Mouse (Mus musculus) forebrain, embryonic 13.5 days (tissue): Measurements from ENCODE around the gene Fam187b. TPM values are rescaled to one million over a fixed set of nuclear protein-coding genes. Genes with fewer than 3 reads are reported as not detected.

Source experiments
- ATAC-seq: fragments of 200-750 bp; cut with Nextera tagmentation; 2 replicates; pipeline ENCODE4 v1.8.0; 2017
- H3K27ac ChIP-seq: fragments of 300-500 bp; sonication (generic); 2 replicates; pipeline ENCODE4 v1.5.1; 2015; ENCODE audit warnings: inconsistent platforms, mild to moderate bottlenecking, moderate library complexity
- H3K27me3 ChIP-seq: fragments of 300-500 bp; sonication (generic); 2 replicates; pipeline ENCODE4 v1.6.1; 2015; ENCODE audit warnings: mild to moderate bottlenecking, inconsistent platforms
- H3K36me3 ChIP-seq: fragments of 300-500 bp; sonication (generic); 2 replicates; pipeline ENCODE4 v1.6.1; 2015; ENCODE audit warnings: mild to moderate bottlenecking, inconsistent platforms; ENCODE audit not compliant: poor library complexity, severe bottlenecking
- H3K4me1 ChIP-seq: fragments of 300-500 bp; sonication (generic); 2 replicates; pipeline ENCODE4 v1.6.1; 2015; ENCODE audit warnings: inconsistent platforms
- H3K4me2 ChIP-seq: fragments of 300-500 bp; sonication (generic); 2 replicates; pipeline ENCODE4 v1.6.1; 2015; ENCODE audit warnings: inconsistent platforms, mild to moderate bottlenecking, moderate library complexity
- H3K4me3 ChIP-seq: fragments of 300-500 bp; sonication (generic); 2 replicates; pipeline ENCODE4 v1.5.1; 2015; ENCODE audit warnings: mild to moderate bottlenecking, inconsistent platforms
- H3K9ac ChIP-seq: fragments of 300-500 bp; sonication (generic); 2 replicates; pipeline ENCODE4 v1.6.1; 2015; ENCODE audit warnings: mild to moderate bottlenecking, inconsistent platforms
- H3K9me3 ChIP-seq: fragments of 300-500 bp; sonication (generic); replicated peaks from 2 replicates; pipeline ENCODE4 v1.6.1; 2016; ENCODE audit warnings: inconsistent platforms
- WGBS: fragments of 180-500 bp; shearing (Covaris S2); methylation state at CpG from one replicate; pipeline ENCODE4 v1.1.7; 2015; 5-methylcytosine and 5-hydroxymethylcytosine counted together
- polyA plus RNA-seq: library from polyadenylated mRNA; unstranded; fragments of >200 nt; fragmentation: Nextera tagmentation; extraction: Ambion mirVana; gene quantifications from 2 replicates; pipeline ENCODE4 v1.2.1, GENCODE M21; 2015

The Fam187b gene
- polyA plus RNA-seq, 1 experiment from 2014 or later, result 0.58 TPM

DNA sequence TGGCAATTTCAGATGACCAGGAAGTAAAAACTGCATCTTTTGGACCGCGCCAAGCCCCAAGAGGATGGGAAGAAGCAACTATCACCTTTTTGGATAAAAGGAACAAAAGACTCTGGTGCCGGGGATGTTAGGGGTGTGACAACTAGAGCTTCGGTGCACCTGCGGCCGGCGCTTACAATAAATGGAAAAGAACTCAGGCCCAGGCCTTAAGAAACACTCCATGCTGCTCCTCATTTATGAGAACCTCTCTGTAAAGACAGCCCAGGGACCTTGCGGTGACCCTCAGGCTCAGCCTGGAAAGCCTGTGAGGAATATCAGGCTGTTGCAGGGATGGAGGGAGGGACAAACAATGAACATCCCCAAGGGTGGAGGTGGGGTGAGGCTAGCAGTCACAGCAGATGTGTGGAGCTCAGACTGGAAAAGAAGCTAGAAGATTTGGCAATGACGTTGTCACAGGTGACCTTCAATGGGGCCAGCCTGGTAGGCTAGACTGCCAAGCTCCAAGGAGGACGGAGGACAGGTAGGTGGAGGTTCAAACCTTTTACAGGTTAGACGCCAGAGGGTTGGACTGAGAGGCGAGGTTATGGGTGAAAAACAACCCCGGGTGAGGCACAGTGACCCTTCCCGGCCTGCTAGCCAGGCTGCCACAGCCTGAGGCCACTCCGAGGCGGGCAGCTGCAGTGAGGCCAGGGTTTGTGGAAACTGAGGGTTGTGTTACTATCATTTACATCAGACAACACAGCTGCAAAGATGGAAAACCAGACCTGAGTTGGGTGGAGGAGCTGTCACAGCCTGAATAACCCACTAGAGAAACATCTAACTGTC is 20.9 kb upstream of the Fam187b start:
- Histone ChIP-seq H3K4me2 (no peak overlapping the region), H3K36me3 (peaks cover 70% of the 10 kb centered on the region), H3K4me3 (no peak overlapping the region), H3K9me3 (no peaks in the 10 kb centered on the region), H3K27ac (no peak overlapping the region), H3K4me1 (peaks cover 10% of the 10 kb centered on the region), H3K9ac (no peak overlapping the region), H3K27me3 (no peaks in the 10 kb centered on the region)
- 94% methylated on average over 16 of the region's 16 CpGs for WGBS
- ATAC-seq, result no peak

DNA sequence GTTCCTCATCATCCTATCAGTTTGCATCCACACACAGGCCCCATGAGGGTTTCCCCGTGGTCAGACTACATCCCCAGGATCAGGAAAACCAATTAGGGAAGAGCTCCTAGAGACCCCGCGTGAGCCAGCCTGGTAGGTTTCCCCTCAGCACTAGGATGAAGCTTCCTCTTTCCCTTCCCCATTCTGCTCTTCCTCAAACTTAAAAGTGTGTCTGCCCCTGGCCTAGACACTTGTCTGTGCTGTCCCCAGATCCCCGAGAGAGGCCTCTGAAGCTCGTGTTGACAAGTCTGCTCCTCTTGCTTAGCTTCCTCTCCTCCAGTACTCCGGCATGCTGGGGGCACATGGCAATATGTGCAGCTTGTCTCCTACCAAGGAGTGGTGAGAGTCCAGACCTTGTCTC is 20.1 kb upstream of the Fam187b start:
- Histone ChIP-seq H3K4me3 (no peak overlapping the region), H3K4me1 (peaks cover 18% of the 10 kb centered on the region), H3K36me3 (peaks cover 68% of the 10 kb centered on the region), H3K27me3 (no peaks in the 10 kb centered on the region), H3K27ac (no peak overlapping the region), H3K9me3 (no peaks in the 10 kb centered on the region), H3K4me2 (no peak overlapping the region), H3K9ac (no peak overlapping the region)
- no peak for ATAC-seq
- WGBS, result 92% methylated on average over 6 of the region's 6 CpGs

DNA sequence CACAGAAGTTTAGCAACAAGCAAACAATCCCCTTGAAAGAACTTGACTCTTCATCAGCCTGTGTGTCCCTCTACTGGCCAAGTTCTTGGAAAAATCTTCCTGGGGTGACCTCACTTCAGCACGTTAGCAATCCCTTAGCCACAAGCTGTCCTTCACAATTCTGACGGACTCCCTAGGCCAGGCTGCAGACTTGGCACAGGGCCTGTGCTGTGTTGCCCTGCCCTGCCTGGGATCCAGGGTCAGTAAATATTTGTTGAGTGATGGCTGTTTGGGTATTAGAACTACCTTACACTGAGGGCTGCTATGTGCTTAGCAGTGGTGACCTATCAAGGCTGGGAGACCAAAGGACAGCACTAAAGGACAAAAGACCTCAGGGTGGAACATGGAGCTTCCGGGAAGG is 19.6 kb upstream of the Fam187b start:
- no peak for ATAC-seq
- Histone ChIP-seq H3K4me1 (peaks cover 22% of the 10 kb centered on the region), H3K4me2 (no peak overlapping the region), H3K27me3 (no peaks in the 10 kb centered on the region), H3K9ac (no peak overlapping the region), H3K4me3 (no peak overlapping the region), H3K9me3 (no peaks in the 10 kb centered on the region), H3K36me3 (peaks cover 69% of the 10 kb centered on the region), H3K27ac (no peak overlapping the region)
- WGBS, result 87% methylated on average over 3 of the region's 3 CpGs

DNA sequence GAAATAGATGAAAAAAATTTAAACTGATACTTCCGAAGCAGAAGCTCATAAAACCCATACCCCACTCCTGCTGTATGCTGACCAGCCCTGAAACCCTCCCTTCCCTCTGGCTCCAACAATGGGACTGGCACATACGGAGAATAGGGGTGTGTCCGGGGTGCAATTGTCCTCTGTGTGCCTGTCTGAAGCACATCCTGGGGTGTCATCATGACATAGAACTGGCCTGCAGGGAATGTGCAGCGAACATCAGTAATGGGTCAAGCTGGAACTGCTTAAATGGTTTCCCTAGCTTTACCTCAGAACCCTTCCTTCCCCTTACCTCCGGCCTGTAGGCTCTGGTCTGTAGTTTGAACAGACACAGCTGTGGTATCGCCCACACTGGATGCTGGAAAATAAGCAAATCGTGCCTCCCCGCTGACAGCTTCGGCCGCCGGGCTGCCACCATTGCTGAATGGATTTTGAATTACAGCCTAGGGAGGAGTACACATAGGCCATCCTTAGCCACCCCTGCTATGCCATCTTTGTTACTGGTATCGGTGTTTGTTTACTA is 18.5 kb upstream of the Fam187b start:
- H3K4me2 ChIP-seq, result peak overlapping the region; percentile 87
- H3K9me3 ChIP-seq, result no peaks in the 10 kb centered on the region
- H3K36me3 ChIP-seq, result peaks cover 62% of the 10 kb centered on the region
- H3K4me1 ChIP-seq, result peaks cover 22% of the 10 kb centered on the region
- peak overlapping the region; percentile 94 for H3K4me3 ChIP-seq
- H3K27me3 ChIP-seq, result no peaks in the 10 kb centered on the region
- 89% methylated on average over 12 of the region's 12 CpGs for WGBS
- no peak overlapping the region for H3K27ac ChIP-seq
- H3K9ac ChIP-seq, result peak overlapping the region; percentile 96
- no peak for ATAC-seq

DNA sequence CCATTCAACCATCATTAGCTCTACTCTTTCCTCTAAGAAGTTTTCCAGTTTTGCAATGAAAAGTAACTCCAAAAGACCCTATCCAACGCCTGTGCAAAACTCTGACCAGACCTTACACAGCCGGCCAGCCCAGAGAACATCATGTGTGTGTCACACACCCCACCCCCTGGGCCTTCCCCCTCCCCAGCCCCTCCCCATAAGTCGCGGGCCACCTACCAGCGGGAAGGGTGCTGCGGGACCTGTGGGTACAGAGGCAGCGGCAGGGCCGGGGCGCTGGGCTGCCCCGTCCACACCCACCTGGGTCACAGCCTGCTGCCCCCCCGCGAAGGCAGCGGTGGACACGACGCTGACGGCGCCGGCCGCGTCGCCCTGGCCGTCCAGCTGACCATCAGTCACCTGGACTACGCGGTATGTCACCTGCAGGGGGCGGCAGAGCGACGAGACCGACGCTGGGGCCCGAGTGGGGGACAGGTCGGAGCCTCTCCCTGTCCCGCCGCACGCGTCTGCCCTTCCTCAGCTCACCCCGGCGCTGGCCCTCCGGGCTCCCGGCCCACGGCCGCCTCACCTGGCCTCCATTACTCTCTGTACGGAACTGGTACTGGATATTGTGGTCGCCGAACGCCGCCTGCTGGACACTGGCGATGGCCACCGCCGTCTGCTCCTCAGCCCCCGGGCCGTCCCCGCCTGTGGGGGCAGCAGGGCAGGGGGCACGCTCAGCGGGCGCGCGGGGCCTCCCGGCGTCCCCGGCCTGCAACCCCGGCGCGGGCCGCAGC is 17.8 kb upstream of the Fam187b start:
- peak overlapping the region; percentile 98 for H3K27ac ChIP-seq
- H3K4me3 ChIP-seq, result peak overlapping the region; percentile 94
- H3K4me1 ChIP-seq, result peaks cover 22% of the 10 kb centered on the region
- H3K27me3 ChIP-seq, result no peaks in the 10 kb centered on the region
- peaks cover 55% of the 10 kb centered on the region for H3K36me3 ChIP-seq
- no peaks in the 10 kb centered on the region for H3K9me3 ChIP-seq
- H3K4me2 ChIP-seq, result peak overlapping the region; percentile 87
- H3K9ac ChIP-seq, result peak overlapping the region; percentile 96
- WGBS, result under 1% methylated on average over 36 of the region's 64 CpGs
- peak; percentile 71 for ATAC-seq

DNA sequence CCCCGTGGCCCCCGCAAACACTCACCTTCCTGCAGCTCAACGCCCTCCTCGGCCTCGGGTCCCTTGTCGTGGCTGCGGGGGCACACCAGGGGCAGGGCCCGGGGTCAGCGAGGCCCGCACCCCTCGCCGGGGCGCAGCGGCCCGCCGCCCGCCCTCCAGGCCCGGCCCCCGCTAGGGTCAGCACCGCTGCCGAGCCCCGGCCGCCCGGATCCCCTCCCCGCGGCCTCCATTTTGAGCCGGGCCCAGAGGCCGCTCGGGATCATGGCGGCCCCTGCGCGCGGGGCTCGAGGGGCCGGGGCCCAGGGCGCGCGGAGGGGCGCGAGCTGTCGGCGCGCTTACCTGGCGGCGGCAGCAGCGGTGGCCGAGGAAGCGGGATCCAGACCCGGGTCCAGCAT is 17.2 kb upstream of the Fam187b start:
- peak; percentile 60 for ATAC-seq
- peaks cover 49% of the 10 kb centered on the region for H3K36me3 ChIP-seq
- H3K4me2 ChIP-seq, result peak overlapping the region; percentile 87
- peak overlapping the region; percentile 96 for H3K9ac ChIP-seq
- peaks cover 22% of the 10 kb centered on the region for H3K4me1 ChIP-seq
- no peaks in the 10 kb centered on the region for H3K9me3 ChIP-seq
- WGBS, result under 1% methylated on average over 30 of the region's 49 CpGs
- H3K27ac ChIP-seq, result peak overlapping the region; percentile 98
- no peaks in the 10 kb centered on the region for H3K27me3 ChIP-seq
- H3K4me3 ChIP-seq, result peak overlapping the region; percentile 94

DNA sequence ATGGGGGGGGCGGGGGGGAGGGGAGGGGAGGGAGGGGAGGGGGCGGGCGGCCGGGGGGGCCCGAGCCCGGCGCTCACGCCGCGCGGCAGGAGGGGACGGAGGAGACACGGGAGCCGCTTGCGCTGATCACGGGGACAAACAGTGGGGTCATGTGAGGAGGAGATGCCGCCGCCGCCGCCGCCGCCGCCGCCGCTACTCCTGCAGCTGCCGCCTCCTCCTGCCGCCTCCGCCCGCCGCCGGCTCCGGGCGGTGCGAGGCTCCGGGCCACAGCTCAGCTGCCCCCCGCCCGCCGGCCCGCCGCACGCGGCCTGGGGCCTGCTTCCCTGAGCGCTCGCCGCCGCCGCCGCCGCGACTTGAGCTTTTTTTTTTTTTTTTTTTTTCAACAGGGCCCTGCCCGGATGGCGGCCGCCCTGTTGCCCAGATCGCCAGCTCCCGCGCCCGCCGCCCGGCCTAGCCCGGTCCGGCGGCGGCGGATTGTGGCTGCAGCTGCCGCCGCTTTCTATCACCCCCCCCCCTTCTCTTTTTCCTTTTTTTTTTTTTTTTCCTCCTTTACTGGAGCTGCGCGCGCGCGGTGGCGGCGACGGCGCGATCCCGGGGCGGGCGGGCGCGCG is 16.7 kb upstream of the Fam187b start, which contains the start of gene Usf2:
Gene Usf2 (minus strand): TSS at position 48 of the 611 bp plus-strand sequence.
- peak within 1 kb of the TSS; percentile 96 for H3K9ac ChIP-seq
- H3K4me3 ChIP-seq, result peak within 1 kb of the TSS; percentile 94
- H3K36me3 ChIP-seq, result peaks cover 48% of the 10 kb centered on the region
- 0% methylated on average over 20 of the region's 82 CpGs for WGBS
- no peaks in the 10 kb centered on the region for H3K27me3 ChIP-seq
- ATAC-seq, result peak; percentile 61
- H3K4me2 ChIP-seq, result peak within 1 kb of the TSS; percentile 87
- H3K27ac ChIP-seq, result peak within 1 kb of the TSS; percentile 98
- H3K9me3 ChIP-seq, result no peaks in the 10 kb centered on the region
- peaks cover 22% of the 10 kb centered on the region for H3K4me1 ChIP-seq

DNA sequence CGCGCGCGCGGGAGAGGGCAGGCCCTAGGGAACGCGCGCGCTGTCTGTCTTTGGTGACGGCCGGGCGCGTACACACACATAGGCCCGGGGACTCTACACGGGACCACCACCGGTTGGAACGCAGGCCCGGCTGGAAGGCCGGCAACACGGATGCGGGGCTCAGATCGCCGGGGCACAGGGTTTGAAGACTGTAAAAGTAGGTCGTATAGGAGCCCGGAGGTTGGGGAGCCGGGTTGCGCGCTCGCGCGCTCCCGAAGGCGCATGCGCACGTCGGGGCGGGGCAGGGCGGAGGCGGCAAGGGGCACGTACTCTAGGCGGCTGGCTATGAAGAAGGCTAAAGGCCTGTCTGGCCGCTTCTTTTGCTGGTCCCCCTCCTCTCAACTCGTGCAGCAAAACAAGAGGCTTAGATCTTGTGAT is 16.2 kb upstream of the Fam187b start:
- H3K9me3 ChIP-seq, result no peaks in the 10 kb centered on the region
- no peaks in the 10 kb centered on the region for H3K27me3 ChIP-seq
- peak overlapping the region; percentile 96 for H3K9ac ChIP-seq
- peak; percentile 67 for ATAC-seq
- H3K36me3 ChIP-seq, result peaks cover 46% of the 10 kb centered on the region
- peak overlapping the region; percentile 87 for H3K4me2 ChIP-seq
- H3K4me3 ChIP-seq, result peak overlapping the region; percentile 94
- under 1% methylated on average over 43 of the region's 43 CpGs for WGBS
- H3K27ac ChIP-seq, result peak overlapping the region; percentile 98
- H3K4me1 ChIP-seq, result peaks cover 22% of the 10 kb centered on the region

DNA sequence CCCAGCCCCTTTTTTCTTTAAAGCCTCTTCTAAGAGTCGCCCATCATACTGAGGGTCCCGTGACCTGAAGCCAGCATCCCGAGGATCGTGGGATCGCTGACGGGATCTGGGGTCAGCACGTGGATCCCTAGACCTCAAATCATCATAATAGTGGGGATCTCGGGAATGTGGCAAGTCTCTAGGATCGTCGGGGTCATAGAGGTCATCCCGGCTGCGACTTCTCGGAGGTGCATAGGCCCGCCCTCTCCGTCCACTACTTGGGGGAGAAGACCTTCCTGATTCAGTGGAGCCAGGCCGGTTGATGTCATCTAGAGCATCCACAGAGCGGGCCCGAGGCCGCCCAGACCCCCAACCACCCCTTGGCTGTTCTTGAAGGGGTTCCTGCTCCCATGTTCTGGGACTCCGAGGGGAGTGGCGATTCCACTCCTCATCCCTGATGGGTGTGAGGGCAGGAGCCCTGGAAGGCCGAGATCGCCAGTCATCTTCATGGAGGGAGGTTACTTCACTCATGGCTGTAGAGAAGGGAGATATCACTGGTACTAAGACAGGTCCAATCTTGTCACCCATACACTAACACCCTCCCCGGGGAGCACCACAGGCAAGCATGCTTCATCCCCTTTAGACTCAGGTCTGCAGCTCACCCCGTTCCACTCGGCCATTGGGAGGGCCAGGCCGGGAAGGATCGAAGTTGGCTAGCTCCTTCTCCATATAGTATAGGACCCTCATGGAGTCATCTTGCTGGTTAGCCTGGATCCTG is 15.3 kb upstream of the Fam187b start:
- Histone ChIP-seq H3K4me3 (peak overlapping the region; percentile 94), H3K9me3 (no peaks in the 10 kb centered on the region), H3K36me3 (peaks cover 36% of the 10 kb centered on the region), H3K4me1 (peaks cover 22% of the 10 kb centered on the region), H3K9ac (peak overlapping the region; percentile 96), H3K27me3 (no peaks in the 10 kb centered on the region), H3K27ac (peak overlapping the region; percentile 98), H3K4me2 (peak overlapping the region; percentile 87)
- 82% methylated on average over 28 of the region's 28 CpGs for WGBS
- ATAC-seq, result no peak

DNA sequence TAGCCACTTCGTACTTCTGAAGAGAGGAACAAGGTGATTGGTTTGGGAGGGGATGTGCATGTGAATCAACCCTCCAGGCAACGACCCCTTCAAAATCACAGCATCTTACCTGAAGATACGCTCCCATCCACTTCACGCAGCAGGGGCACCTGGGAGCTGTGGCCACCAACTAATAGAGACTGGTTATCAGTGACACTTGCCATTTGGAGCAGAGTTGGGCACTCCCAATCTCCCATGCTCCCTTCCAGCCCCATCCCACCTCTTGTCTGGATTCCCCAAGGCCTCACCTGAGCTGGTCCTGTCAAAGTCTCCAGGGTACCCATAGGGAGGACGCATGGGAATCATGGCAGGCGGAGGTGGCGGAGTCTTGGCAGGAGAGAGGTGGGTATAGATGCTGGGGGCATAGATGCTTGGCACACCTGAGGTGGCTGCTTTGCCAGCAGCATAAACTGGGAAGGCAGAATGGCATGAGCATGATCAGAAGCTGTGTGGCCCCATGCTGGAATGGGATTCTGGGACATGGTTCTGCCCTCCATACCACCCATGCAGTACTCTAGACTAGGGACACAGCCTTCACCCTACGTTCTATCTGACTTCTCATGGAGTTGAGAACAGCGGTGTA is 14.6 kb upstream of the Fam187b start:
- H3K27ac ChIP-seq, result no peak overlapping the region
- peaks cover 22% of the 10 kb centered on the region for H3K4me1 ChIP-seq
- H3K27me3 ChIP-seq, result no peaks in the 10 kb centered on the region
- no peak overlapping the region for H3K4me3 ChIP-seq
- ATAC-seq, result no peak
- H3K9ac ChIP-seq, result 0 out of 2 replicates have a peak overlapping the region, but pooled peaks have one; percentile 96
- 96% methylated on average over 9 of the region's 9 CpGs for WGBS
- H3K4me2 ChIP-seq, result no peak overlapping the region
- peaks cover 30% of the 10 kb centered on the region for H3K36me3 ChIP-seq
- H3K9me3 ChIP-seq, result no peaks in the 10 kb centered on the region

DNA sequence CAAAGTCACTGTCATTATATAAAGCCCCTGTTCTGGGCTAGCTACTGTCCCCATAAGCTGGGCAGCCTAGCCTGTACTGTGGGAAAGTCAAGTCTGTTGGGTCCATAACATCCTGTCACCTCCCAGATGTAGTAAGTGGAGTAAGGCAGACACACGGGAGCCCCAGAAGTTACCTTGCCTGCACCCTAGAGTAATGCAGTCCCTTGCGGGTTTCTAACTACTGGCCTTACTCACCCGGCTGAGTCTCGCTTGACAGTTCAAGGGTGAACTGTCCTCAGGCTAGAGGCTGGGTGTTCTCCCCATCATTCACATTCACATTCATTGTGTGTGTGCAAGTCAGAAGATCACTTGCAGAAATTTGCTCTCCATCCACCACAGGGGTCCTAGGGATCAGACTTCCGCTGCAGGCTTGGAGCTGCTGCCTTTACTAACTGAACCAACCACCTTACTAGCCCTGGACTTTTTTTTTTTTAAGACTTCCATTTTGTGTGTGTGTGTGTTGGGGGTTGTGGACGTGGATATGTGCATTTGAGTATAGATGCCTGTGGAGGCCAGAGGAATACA is 13.7 kb upstream of the Fam187b start:
- Histone ChIP-seq H3K4me3 (no peak overlapping the region), H3K4me1 (peaks cover 21% of the 10 kb centered on the region), H3K27me3 (no peaks in the 10 kb centered on the region), H3K9me3 (no peaks in the 10 kb centered on the region), H3K4me2 (no peak overlapping the region), H3K27ac (no peak overlapping the region), H3K9ac (no peak overlapping the region), H3K36me3 (peaks cover 21% of the 10 kb centered on the region)
- ATAC-seq, result no peak
- WGBS, result 88% methylated on average over 6 of the region's 6 CpGs
